Mouse (Mus musculus) forebrain, embryonic 16.5 days (tissue): ENCODE data around the gene Thrb. TPM values are rescaled to one million over a fixed set of nuclear protein-coding genes. Genes with fewer than 3 reads are reported as not detected.
A peak's percentile ranks its signal among the peaks of the same experiment; 100 is the strongest.
"Not testable (repeated sequence)": the region's sequence is repeated elsewhere in the genome, so short reads cannot be mapped to it uniquely, and the experiment has no call there.

Experiments used
- ATAC-seq: fragments of 200-750 bp; cut with Nextera tagmentation; 2 replicates; pipeline ENCODE4 v1.8.0; 2017; ENCODE audit warnings: mild to moderate bottlenecking, moderate library complexity
- H3K27ac ChIP-seq: fragments of 300-500 bp; sonication (generic); 2 replicates; pipeline ENCODE4 v1.5.1; 2014; ENCODE audit warnings: low read length, control low read depth
- H3K27me3 ChIP-seq: fragments of 300-500 bp; sonication (generic); replicated peaks from 2 replicates; pipeline ENCODE4 v1.6.1; 2014; ENCODE audit warnings: low read length; ENCODE audit not compliant: control insufficient read depth, insufficient read depth
- H3K36me3 ChIP-seq: fragments of 300-500 bp; sonication (generic); 2 replicates; pipeline ENCODE4 v1.6.1; 2014; ENCODE audit not compliant: control insufficient read depth, insufficient read depth
- H3K4me1 ChIP-seq: fragments of 300-500 bp; sonication (generic); replicated peaks from 2 replicates; pipeline ENCODE4 v1.6.1; 2014; ENCODE audit warnings: low read length; ENCODE audit not compliant: control insufficient read depth, insufficient read depth
- H3K4me2 ChIP-seq: fragments of 300-500 bp; sonication (generic); 2 replicates; pipeline ENCODE4 v1.6.1; 2014; ENCODE audit warnings: mild to moderate bottlenecking, low read length, control low read depth
- H3K4me3 ChIP-seq: fragments of 300-500 bp; sonication (generic); replicated peaks from 2 replicates; pipeline ENCODE4 v1.5.1; 2014; ENCODE audit warnings: mild to moderate bottlenecking, low read length, control low read depth
- H3K9ac ChIP-seq: fragments of 300-500 bp; sonication (generic); replicated peaks from 2 replicates; pipeline ENCODE4 v1.6.1; 2014; ENCODE audit warnings: low read depth, low read length, control low read depth
- H3K9me3 ChIP-seq: fragments of 300-500 bp; sonication (generic); 2 replicates; pipeline ENCODE4 v1.6.1; 2016; ENCODE audit warnings: low read length; ENCODE audit not compliant: control insufficient read depth
- WGBS: fragments of 180-500 bp; shearing (Covaris S2); extraction: QIAGEN DNeasy Blood & Tissue Kit; methylation state at CpG from one replicate; pipeline ENCODE4 v1.1.7; 2014; 5-methylcytosine and 5-hydroxymethylcytosine counted together
- polyA plus RNA-seq: library from polyadenylated mRNA; unstranded; fragments of >200 nt; fragmentation: Nextera tagmentation; extraction: Ambion mirVana; gene quantifications from 2 replicates; pipeline ENCODE4 v1.2.1, GENCODE M21; 2015

The Thrb gene
- polyA plus RNA-seq, 1 experiment from 2014 or later, result 1.6 TPM

DNA sequence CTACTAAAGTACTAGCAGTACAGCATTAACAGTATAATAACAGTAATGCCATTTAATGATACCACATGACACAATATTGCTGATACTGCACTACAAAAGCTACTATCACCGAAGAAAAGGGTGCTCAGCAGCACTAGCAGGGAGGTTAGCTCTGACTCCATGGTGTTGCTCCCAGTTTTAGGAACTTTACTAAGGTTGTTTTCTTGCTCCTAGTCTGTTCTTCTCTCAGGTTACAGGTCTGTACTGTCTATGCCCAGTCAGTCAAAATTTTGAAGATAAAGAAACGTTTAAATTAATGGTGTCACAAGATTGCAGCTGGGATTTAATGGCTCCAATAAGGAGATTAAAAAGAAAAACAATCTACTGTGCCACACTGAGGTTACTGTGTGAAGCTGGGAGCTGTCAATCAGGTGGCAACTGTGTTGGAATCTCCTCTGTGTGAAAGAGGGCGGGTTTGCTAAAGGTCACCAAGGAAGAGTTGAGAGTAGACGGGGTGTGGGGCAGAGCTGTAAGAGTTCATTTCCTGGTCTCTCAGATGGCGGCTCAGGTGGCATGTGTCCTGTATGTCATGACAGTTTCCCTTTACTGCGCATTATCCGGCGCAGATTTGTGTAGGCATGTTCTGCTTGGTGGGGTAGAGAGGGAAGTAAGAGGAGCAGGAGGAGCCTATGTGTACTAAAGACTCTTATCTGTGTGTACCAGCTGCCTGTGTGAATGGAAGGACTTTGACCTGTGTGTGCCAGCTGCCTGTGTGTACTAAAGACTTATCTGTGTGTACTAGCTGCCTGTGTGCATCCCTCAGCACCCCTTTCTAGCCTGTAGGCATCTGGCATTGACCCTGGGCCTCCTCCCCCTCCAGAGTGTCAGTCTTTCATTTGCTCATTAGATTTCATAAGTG, 263.0 kb downstream of the Thrb start:
- no peak overlapping the region for H3K27ac ChIP-seq
- H3K9me3 ChIP-seq, result no peaks in the 10 kb centered on the region
- H3K36me3 ChIP-seq, result no peaks in the 10 kb centered on the region
- H3K4me3 ChIP-seq, result no peak overlapping the region
- 77% methylated on average over 8 of the region's 8 CpGs for WGBS
- no peak overlapping the region for H3K9ac ChIP-seq
- H3K4me2 ChIP-seq, result no peak overlapping the region
- ATAC-seq, result no peak
- no peaks in the 10 kb centered on the region for H3K27me3 ChIP-seq
- no peaks in the 10 kb centered on the region for H3K4me1 ChIP-seq

DNA sequence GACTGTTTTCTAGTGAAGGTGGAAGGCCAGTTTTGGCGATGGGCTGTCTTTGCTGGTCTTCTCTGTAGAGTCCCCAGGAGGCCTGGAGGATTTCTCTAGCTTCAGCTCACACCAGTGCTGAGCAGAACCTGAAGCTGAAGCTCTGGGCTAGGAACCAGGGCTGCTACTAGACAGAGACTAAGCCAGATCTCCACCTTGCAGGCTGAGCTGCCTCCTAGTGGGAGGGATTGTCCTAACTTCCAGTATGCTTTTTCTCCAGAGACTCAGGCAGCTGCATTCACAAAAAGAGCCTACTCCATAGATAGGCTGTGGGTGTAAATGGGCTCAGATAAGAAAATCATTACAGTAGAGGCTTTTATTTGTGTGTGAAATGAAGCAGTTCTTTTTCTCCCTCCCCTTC, 267.4 kb downstream of the Thrb start:
- H3K27ac ChIP-seq, result no peak overlapping the region
- WGBS, result 10% methylated on average over 1 of the region's 1 CpGs
- peak; percentile 43 for ATAC-seq
- H3K9ac ChIP-seq, result no peak overlapping the region
- no peaks in the 10 kb centered on the region for H3K36me3 ChIP-seq
- H3K9me3 ChIP-seq, result no peaks in the 10 kb centered on the region
- no peaks in the 10 kb centered on the region for H3K27me3 ChIP-seq
- no peak overlapping the region for H3K4me2 ChIP-seq
- H3K4me3 ChIP-seq, result no peak overlapping the region
- H3K4me1 ChIP-seq, result no peaks in the 10 kb centered on the region

DNA sequence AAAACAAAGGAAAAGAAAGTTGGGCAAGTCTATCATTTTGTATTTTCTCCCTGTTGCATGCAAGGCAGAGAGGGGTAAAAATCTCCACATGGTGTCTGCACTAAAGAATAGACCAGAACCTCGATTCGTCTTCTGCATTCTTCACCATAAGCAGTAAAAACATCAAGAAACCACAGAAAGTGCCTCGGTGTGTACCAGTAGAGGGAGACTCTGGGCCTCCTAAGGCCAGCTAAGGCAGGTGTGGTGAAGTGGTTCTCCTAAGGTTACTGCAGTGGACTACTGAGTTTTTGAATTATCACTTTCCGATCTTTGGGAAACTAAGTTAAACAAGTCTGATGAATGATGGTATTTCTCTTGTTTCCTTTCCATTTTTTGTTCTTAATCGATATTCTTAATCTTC, 269.5 kb downstream of the Thrb start:
- ATAC-seq, result no peak
- H3K9ac ChIP-seq, result no peak overlapping the region
- 72% methylated on average over 5 of the region's 5 CpGs for WGBS
- no peaks in the 10 kb centered on the region for H3K9me3 ChIP-seq
- no peak overlapping the region for H3K27ac ChIP-seq
- no peaks in the 10 kb centered on the region for H3K36me3 ChIP-seq
- no peak overlapping the region for H3K4me3 ChIP-seq
- no peaks in the 10 kb centered on the region for H3K4me1 ChIP-seq
- no peak overlapping the region for H3K4me2 ChIP-seq
- no peaks in the 10 kb centered on the region for H3K27me3 ChIP-seq

DNA sequence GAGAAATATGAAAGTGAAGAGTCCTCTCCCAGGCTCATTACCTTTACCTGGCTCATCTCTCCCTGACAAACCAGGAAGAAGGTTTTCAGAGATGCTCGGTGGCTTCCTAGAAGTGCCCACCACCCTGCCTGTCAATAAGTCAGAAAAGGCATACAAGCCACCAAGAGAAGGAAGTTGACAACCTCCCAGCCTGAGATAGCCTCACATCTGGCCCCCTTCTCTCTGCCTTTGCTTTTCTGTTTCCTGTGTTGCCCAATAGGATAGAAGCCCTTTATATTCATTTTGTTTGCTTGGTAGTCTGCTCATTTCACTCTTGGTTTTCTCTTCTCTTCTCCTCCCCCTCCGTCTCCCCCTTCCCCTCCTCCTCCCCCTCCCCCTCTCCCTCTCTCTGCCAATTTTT, 273.4 kb downstream of the Thrb start:
- Histone ChIP-seq H3K9me3 (no peaks in the 10 kb centered on the region), H3K36me3 (no peaks in the 10 kb centered on the region), H3K4me1 (no peaks in the 10 kb centered on the region), H3K4me3 (no peak overlapping the region), H3K4me2 (no peak overlapping the region), H3K27me3 (no peaks in the 10 kb centered on the region), H3K27ac (no peak overlapping the region), H3K9ac (no peak overlapping the region)
- no peak for ATAC-seq
- 89% methylated on average over 2 of the region's 2 CpGs for WGBS

DNA sequence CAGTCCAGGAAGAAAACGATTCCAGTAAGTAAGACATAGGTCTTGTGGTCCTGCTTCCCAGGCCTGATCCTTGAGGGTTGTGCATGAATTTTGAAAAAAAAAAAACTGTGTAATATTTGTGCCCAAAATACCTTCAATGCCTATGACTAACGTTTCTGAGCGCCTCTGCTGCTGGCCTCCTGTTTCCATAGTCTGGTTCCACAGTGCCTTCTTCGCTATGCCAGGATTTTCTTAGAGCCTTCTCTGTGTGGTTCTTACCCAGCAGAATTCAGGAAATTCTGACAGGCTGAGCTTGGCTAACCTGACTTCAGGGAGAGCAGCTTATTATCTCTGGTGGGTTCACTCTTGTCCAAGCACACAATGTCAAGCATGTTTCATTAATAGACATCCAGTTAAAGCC, 274.7 kb downstream of the Thrb start:
- H3K27me3 ChIP-seq, H3K27ac ChIP-seq, H3K36me3 ChIP-seq, H3K4me1 ChIP-seq, H3K9me3 ChIP-seq, H3K9ac ChIP-seq, ATAC-seq, H3K4me2 ChIP-seq, H3K4me3 ChIP-seq: not testable (repeated sequence)
- WGBS, result 86% methylated on average over 4 of the region's 4 CpGs

DNA sequence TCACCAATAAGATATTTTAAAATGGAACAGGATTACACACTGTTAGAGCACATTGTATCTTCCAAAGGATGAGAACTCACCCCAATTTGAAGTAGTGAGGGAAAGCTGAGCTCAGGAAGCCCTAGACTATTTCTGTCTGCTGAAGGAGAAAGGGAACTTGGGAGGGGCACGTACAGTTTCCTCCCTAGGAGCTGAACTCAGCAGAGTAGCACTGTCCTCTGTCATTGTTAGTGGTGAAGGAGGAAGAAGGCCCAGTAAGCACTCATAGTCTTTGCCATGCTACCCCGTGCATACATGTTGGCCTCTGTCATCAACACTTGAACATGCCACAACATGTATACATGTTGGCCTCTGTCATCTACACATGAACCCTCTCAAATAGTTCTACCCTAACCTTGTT, 294.0 kb downstream of the Thrb start:
- Histone ChIP-seq H3K4me2 (no peak overlapping the region), H3K36me3 (no peaks in the 10 kb centered on the region)
- 88% methylated on average over 2 of the region's 2 CpGs for WGBS

DNA sequence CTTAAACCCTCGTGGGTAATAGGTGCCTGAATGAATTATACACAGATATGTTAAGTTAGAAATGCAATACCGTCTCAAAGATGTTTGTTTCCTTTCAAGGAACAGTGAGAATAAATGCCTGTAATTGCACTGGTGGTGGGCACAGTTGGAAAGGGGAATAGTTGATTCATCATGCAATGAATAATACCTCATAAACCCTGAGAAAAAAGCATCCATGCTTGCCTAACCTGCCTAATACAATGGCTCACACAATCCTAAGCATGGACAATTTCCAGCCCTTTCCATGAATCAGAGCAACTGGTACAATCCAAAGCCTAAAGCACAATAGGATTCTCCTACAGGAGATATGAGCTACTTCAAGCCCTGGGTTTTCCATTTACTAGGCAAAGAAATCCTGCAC, 299.8 kb downstream of the Thrb start:
- Histone ChIP-seq H3K4me2 (no peak overlapping the region), H3K4me3 (no peak overlapping the region), H3K4me1 (no peaks in the 10 kb centered on the region), H3K27me3 (no peaks in the 10 kb centered on the region), H3K36me3 (no peaks in the 10 kb centered on the region), H3K9ac (no peak overlapping the region), H3K9me3 (no peaks in the 10 kb centered on the region), H3K27ac (no peak overlapping the region)
- 28% methylated on average over 2 of the region's 2 CpGs for WGBS
- ATAC-seq, result no peak

More for the DNA sequence above, 294.0 kb downstream of the Thrb start:
- H3K27me3 ChIP-seq, result no peaks in the 10 kb centered on the region
- no peak overlapping the region for H3K4me3 ChIP-seq
- no peak overlapping the region for H3K9ac ChIP-seq
- no peak overlapping the region for H3K27ac ChIP-seq
- no peaks in the 10 kb centered on the region for H3K9me3 ChIP-seq
- H3K4me1 ChIP-seq, result no peaks in the 10 kb centered on the region
- no peak for ATAC-seq

DNA sequence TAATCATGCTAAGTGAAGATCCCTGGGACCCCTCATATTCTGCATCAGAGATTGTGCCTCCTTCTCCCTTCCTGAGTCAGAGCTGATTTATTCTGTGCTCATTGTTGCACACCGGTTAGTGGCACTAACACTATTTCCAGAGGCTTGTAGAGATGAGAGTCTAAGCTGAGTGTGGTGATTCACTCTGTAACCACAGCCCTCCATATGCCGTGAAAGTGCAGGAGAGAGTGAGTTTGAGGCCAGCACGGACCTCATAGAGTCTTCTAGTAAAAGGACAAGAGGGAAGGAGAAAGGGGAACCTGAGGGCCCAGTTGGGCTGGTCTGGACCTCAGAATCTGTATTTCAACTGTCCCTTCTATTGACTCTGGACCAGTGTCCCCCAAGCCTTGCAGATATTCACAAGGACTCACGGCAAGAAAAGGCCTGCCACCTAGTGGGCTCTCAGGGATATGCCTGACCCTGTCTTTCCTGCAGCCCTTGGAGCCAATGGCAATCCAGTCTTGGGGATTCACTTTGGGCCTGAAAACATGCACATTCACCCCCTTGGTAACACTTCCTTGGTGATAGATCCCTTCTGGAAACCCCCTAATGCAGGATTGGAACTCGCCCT, 307.2 kb downstream of the Thrb start:
- Histone ChIP-seq H3K9me3 (no peaks in the 10 kb centered on the region), H3K36me3 (no peaks in the 10 kb centered on the region), H3K27me3 (no peaks in the 10 kb centered on the region), H3K4me3 (no peak overlapping the region), H3K9ac (no peak overlapping the region), H3K4me2 (no peak overlapping the region), H3K27ac (no peak overlapping the region), H3K4me1 (no peaks in the 10 kb centered on the region)
- whole genome bisulfite sequencing, result 38% methylated on average over 5 of the region's 5 CpGs
- peak; percentile 85 for ATAC-seq

DNA sequence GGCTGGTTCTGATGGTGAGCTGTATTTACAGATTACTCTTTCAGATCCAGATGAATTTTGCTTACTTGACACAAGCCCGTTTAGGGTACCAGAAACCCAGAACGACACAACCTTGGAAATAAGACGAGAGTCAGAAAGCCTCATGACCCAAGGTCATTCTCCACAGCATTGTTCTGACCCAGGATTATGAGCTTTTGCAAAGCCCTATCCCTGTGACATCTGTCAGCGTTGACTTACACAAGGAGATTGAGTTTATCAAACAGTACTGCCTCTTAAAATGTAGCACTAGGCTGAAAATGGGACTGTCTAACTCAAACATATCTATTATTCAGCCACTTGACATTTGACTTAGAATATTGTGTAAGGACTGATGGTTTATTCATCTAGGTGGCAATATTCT, 312.1 kb downstream of the Thrb start:
- no peak overlapping the region for H3K9ac ChIP-seq
- no peak overlapping the region for H3K27ac ChIP-seq
- no peak for ATAC-seq
- no peaks in the 10 kb centered on the region for H3K9me3 ChIP-seq
- WGBS, result 79% methylated on average over 4 of the region's 4 CpGs
- no peak overlapping the region for H3K4me3 ChIP-seq
- no peaks in the 10 kb centered on the region for H3K36me3 ChIP-seq
- no peaks in the 10 kb centered on the region for H3K27me3 ChIP-seq
- H3K4me2 ChIP-seq, result no peak overlapping the region
- H3K4me1 ChIP-seq, result no peaks in the 10 kb centered on the region
